Mouse (Mus musculus): ENCODE measurements around the gene Foxg1.

Foxg1 gene

DNA sequence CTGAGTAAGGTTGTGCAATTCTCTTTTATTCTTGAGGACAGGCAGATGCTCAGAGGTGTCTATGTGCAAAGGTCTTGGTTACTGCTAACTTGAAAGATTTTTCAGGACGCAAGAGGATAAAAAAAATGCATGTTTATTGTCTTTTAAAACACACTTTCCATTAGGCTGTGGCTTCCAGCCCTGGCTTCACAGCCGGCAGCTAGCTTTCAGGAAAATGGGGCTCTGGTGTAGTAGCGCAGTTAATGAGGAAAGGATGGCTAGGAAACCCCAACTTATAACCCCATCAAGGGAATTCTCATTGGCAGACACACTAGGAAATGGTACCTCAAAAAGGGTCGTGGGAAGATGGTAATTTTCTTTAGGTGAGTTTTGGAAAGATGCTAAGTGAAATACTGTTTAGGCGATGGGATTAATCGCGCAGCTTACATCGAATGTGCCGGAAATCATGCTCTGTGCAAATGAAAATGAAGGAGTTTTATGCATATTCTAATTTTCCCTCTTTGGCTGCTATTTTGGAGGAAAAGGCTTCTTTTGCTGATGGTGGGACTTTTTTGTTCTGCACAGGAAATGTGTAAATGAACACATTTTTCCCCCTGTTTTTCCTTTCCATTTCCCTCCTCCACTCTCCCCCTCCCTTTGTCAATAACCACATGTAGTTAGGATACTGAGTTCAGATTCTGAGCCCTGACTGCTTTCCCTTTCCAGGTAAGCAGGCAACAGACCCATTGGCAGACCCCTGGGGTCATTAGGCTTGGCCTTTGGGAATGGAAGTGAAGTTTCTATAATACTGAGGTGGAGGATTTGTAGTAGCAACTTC is 17.8 kb downstream of the Foxg1 start:
- in situ Hi-C loops (cut with MseI, MboI), result no loop called here

DNA sequence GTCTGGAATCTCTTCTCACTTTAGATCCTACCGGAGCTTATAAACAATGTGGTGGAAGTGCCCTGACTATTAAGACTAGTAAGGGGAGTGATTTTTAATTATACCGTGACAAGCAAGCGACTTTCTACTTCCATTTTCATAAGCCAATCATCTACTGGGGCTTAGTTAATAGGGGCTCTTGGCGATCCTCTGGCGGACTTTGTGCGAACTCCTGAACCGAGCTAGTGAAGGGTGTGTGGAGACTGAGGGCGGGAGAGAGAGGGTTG is 18.3 kb downstream of the Foxg1 start:
- in situ Hi-C loops (cut with MseI, MboI), result no loop called here

DNA sequence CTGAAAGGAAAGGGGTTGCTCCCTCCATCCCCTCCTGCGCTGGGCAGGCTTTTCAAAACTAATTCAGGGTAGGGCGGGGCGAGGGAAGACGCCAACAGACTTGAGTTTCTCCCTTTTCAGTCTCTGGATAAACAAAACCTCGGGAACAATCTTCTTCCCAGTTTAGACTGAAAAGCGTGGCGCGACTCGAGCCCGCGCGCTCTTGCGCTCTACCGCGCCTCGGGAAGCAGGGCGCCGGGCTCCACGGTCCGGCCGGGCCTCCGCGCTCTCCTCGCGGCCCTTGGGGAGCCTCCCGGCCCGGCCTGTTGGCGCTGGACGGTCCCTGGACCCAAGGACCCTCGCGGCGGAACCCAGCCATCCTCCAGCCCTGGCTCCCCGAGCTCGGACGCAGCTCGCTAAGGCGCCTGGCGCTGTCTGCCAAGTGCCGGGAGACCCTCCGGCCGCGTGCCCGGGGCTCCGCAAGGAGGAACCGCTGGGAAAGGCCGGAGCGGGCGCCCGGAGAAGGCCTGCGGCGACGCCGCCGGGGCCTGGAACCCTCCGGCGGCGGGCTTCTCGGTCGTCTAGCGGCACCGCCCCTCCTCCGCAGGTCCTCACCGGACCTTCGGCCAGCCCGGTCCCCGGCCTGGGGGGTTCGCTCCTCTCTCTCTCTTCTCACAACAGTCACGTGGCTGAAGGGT is 18.8 kb downstream of the Foxg1 start:
- in situ Hi-C loops (cut with MseI, MboI), result no loop called here

DNA sequence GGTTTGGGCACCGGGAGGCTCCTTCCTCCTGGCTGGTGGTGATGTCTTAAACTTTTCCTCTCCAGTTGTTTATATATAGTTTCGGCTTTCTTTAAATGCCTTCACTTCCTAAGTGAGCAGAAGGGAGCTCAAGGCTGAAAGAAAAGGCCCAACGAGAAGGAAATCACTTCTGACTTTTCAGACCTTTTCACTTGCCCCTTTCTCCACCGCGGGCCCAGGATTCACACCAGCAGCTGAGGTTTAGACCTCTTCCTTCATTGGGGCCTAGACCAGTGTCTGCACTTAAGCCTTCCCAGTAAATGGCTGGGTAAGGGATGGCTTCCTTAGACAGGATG is 19.3 kb downstream of the Foxg1 start:
- in situ Hi-C loops (cut with MseI, MboI), result no loop called here

DNA sequence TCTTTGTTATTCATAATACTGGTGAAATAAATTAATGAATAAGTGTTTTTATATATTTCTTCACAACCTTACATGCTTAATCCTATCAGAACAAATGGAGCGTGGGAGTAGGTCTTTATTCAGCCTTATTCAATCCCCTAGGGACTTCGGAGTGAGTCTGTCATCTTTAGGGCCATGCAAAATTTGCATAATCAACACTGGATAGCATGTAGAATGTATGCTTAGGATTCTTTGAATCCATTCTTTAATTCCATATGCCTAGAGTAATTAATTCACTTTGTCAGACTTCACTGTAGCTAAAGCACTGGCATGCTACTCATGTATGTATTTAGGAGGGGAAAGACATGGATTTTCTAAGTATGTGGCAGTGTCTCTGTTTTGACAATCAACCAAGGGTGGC is 27.4 kb downstream of the Foxg1 start:
- in situ Hi-C loops (cut with MseI, MboI), result no loop called here

DNA sequence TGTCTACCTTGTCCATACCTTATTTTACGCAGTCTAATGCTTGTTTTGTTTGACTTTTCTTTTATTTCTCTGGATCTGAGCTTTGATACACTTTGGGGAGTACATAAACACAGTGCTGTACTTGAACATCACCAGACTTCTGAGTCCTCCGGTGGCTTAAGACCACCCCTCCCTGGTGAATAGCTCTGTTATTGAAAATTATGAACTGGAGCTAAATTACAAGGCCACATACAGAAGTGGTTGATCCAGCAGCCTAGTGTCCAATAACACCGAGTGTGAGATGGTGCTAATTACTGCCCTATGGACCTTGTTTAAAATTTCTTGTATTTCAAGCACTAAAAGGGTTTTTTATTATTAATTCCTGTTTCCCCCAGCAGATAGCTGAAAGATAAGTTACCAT is 35.5 kb downstream of the Foxg1 start:
- in situ Hi-C loops (cut with MseI, MboI), result no loop called here

All from mouse trophoblast stem cell (cell line).